Mouse (Mus musculus): ENCODE measurements around the gene Rnf220. TPM values are rescaled to one million over a fixed set of nuclear protein-coding genes. Genes with fewer than 3 reads are reported as not detected.

Rnf220 gene
- polyA plus RNA-seq, 1 experiment from 2014 or later = 55.5 TPM

- Histone ChIP-seq H3K27me3 (ENCODE audit: control insufficient read depth, insufficient read depth, low read length) (peaks cover 62% of the 10 kb centered on the region), H3K4me3 (ENCODE audit: low read depth, low read length) (peak overlapping the region; percentile 56), H3K4me2 (replicated peaks; ENCODE audit: low read depth, low read length) (peak overlapping the region; percentile 73), H3K9ac (ENCODE audit: low read depth, low read length) (peak overlapping the region; percentile 80), H3K9me3 (ENCODE audit: control insufficient read depth, low read length) (no peaks in the 10 kb centered on the region), H3K36me3 (ENCODE audit: control insufficient read depth, insufficient read depth, low read length) (no peaks in the 10 kb centered on the region), H3K4me1 (replicated peaks; ENCODE audit: control insufficient read depth, insufficient read depth, low read length) (peaks cover 16% of the 10 kb centered on the region), H3K27ac (ENCODE audit: low read depth, low read length) (peak overlapping the region; percentile 84)
- ATAC-seq (ENCODE audit: low FRiP score) (no peak), DNase-seq (ENCODE audit: low spot score) (peak; percentile 70)
- WGBS = under 1% methylated on average over 68 of the region's 71 CpGs
Observed at GRCm38 (mm10) chr4:117493905-117494851, 2.7 kb downstream of the Rnf220 start.

- no peak overlapping the region for H3K27ac ChIP-seq (ENCODE audit: low read depth, low read length)
- 5% methylated on average over 17 of the region's 17 CpGs for WGBS
- peak overlapping the region; percentile 56 for H3K4me3 ChIP-seq (ENCODE audit: low read depth, low read length)
Observed at GRCm38 (mm10) chr4:117493161-117493568, 3.7 kb downstream of the Rnf220 start.

GRCm38 (mm10) chr4:117491840-117492239, 5.0 kb downstream of the Rnf220 start:
- Histone ChIP-seq H3K4me3 (ENCODE audit: low read depth, low read length) (no peak overlapping the region), H3K9me3 (ENCODE audit: control insufficient read depth, low read length) (no peaks in the 10 kb centered on the region), H3K4me2 (replicated peaks; ENCODE audit: low read depth, low read length) (0 out of 2 replicates have a peak overlapping the region, but pooled peaks have one; percentile 9), H3K9ac (ENCODE audit: low read depth, low read length) (no peak overlapping the region), H3K36me3 (ENCODE audit: control insufficient read depth, insufficient read depth, low read length) (no peaks in the 10 kb centered on the region), H3K4me1 (replicated peaks; ENCODE audit: control insufficient read depth, insufficient read depth, low read length) (peaks cover 16% of the 10 kb centered on the region), H3K27me3 (ENCODE audit: control insufficient read depth, insufficient read depth, low read length) (peaks cover 72% of the 10 kb centered on the region), H3K27ac (ENCODE audit: low read depth, low read length) (no peak overlapping the region)
- ATAC-seq (ENCODE audit: low FRiP score) = no peak
- 62% methylated on average over 6 of the region's 6 CpGs for WGBS
- DNase-seq (ENCODE audit: low spot score) = peak; percentile 28

More at GRCm38 (mm10) chr4:117493161-117493568, 3.7 kb downstream of the Rnf220 start:
- Histone ChIP-seq H3K9ac (ENCODE audit: low read depth, low read length) (peak overlapping the region; percentile 80; the same call in 1 of the 2 replicates), H3K27me3 (ENCODE audit: control insufficient read depth, insufficient read depth, low read length) (peaks cover 65% of the 10 kb centered on the region), H3K36me3 (ENCODE audit: control insufficient read depth, insufficient read depth, low read length) (no peaks in the 10 kb centered on the region), H3K9me3 (ENCODE audit: control insufficient read depth, low read length) (no peaks in the 10 kb centered on the region), H3K4me2 (replicated peaks; ENCODE audit: low read depth, low read length) (peak overlapping the region; percentile 73), H3K4me1 (replicated peaks; ENCODE audit: control insufficient read depth, insufficient read depth, low read length) (peaks cover 16% of the 10 kb centered on the region)
- DNase-seq (ENCODE audit: low spot score) (peak; percentile 66), ATAC-seq (ENCODE audit: low FRiP score) (no peak)

GRCm38 (mm10) chr4:117489975-117490374, 6.9 kb downstream of the Rnf220 start:
- no peak for DNase-seq (ENCODE audit: low spot score)
- 88% methylated on average over 14 of the region's 14 CpGs for WGBS
- Histone ChIP-seq H3K9ac (ENCODE audit: low read depth, low read length) (no peak overlapping the region), H3K9me3 (ENCODE audit: control insufficient read depth, low read length) (no peaks in the 10 kb centered on the region), H3K4me1 (replicated peaks; ENCODE audit: control insufficient read depth, insufficient read depth, low read length) (peaks cover 8% of the 10 kb centered on the region), H3K27ac (ENCODE audit: low read depth, low read length) (no peak overlapping the region), H3K36me3 (ENCODE audit: control insufficient read depth, insufficient read depth, low read length) (no peaks in the 10 kb centered on the region), H3K4me2 (replicated peaks; ENCODE audit: low read depth, low read length) (no peak overlapping the region), H3K27me3 (ENCODE audit: control insufficient read depth, insufficient read depth, low read length) (peaks cover 73% of the 10 kb centered on the region), H3K4me3 (ENCODE audit: low read depth, low read length) (no peak overlapping the region)
- ATAC-seq (ENCODE audit: low FRiP score) = no peak

- peaks cover 7% of the 10 kb centered on the region for H3K4me1 ChIP-seq (replicated peaks; ENCODE audit: control insufficient read depth, insufficient read depth, low read length)
- 94% methylated on average over 9 of the region's 9 CpGs for WGBS
- no peak overlapping the region for H3K27ac ChIP-seq (ENCODE audit: low read depth, low read length)
- no peak overlapping the region for H3K4me2 ChIP-seq (replicated peaks; ENCODE audit: low read depth, low read length)
- ATAC-seq (ENCODE audit: low FRiP score) (no peak), DNase-seq (ENCODE audit: low spot score) (no peak)
- H3K36me3 ChIP-seq (ENCODE audit: control insufficient read depth, insufficient read depth, low read length) = no peaks in the 10 kb centered on the region
- no peak overlapping the region for H3K9ac ChIP-seq (ENCODE audit: low read depth, low read length)
- H3K4me3 ChIP-seq (ENCODE audit: low read depth, low read length) = no peak overlapping the region
- no peaks in the 10 kb centered on the region for H3K9me3 ChIP-seq (ENCODE audit: control insufficient read depth, low read length)
- peaks cover 73% of the 10 kb centered on the region for H3K27me3 ChIP-seq (ENCODE audit: control insufficient read depth, insufficient read depth, low read length)
Observed at GRCm38 (mm10) chr4:117489566-117489965, 7.3 kb downstream of the Rnf220 start.

- H3K27ac ChIP-seq (ENCODE audit: low read depth, low read length) = no peak overlapping the region
- H3K27me3 ChIP-seq (ENCODE audit: control insufficient read depth, insufficient read depth, low read length) = peaks cover 70% of the 10 kb centered on the region
- H3K4me2 ChIP-seq (replicated peaks; ENCODE audit: low read depth, low read length) = no peak overlapping the region
- H3K9me3 ChIP-seq (ENCODE audit: control insufficient read depth, low read length) = no peaks in the 10 kb centered on the region
- no peaks in the 10 kb centered on the region for H3K36me3 ChIP-seq (ENCODE audit: control insufficient read depth, insufficient read depth, low read length)
- H3K9ac ChIP-seq (ENCODE audit: low read depth, low read length) = no peak overlapping the region
- H3K4me3 ChIP-seq (ENCODE audit: low read depth, low read length) = no peak overlapping the region
- no peak for DNase-seq (ENCODE audit: low spot score)
- 0 out of 2 replicates have a peak, but pooled peaks cover 3% of the 10 kb centered on the region for H3K4me1 ChIP-seq (replicated peaks; ENCODE audit: control insufficient read depth, insufficient read depth, low read length)
- 62% methylated on average over 6 of the region's 6 CpGs for WGBS
- no peak for ATAC-seq (ENCODE audit: low FRiP score)
Observed at GRCm38 (mm10) chr4:117487471-117487870, 9.4 kb downstream of the Rnf220 start.

GRCm38 (mm10) chr4:117486188-117486587, 10.7 kb downstream of the Rnf220 start:
- Histone ChIP-seq H3K4me3 (ENCODE audit: low read depth, low read length) (no peak overlapping the region), H3K4me2 (replicated peaks; ENCODE audit: low read depth, low read length) (no peak overlapping the region), H3K27ac (ENCODE audit: low read depth, low read length) (no peak overlapping the region), H3K9me3 (ENCODE audit: control insufficient read depth, low read length) (no peaks in the 10 kb centered on the region), H3K4me1 (replicated peaks; ENCODE audit: control insufficient read depth, insufficient read depth, low read length) (0 out of 2 replicates have a peak, but pooled peaks cover 3% of the 10 kb centered on the region), H3K36me3 (ENCODE audit: control insufficient read depth, insufficient read depth, low read length) (no peaks in the 10 kb centered on the region), H3K27me3 (ENCODE audit: control insufficient read depth, insufficient read depth, low read length) (peaks cover 69% of the 10 kb centered on the region), H3K9ac (ENCODE audit: low read depth, low read length) (no peak overlapping the region)
- no peak for DNase-seq (ENCODE audit: low spot score)
- 89% methylated on average over 7 of the region's 7 CpGs for WGBS
- no peak for ATAC-seq (ENCODE audit: low FRiP score)

GRCm38 (mm10) chr4:117485045-117485780, 11.6 kb downstream of the Rnf220 start:
- H3K36me3 ChIP-seq (ENCODE audit: control insufficient read depth, insufficient read depth, low read length) = no peaks in the 10 kb centered on the region
- H3K4me2 ChIP-seq (replicated peaks; ENCODE audit: low read depth, low read length) = peak overlapping the region; percentile 84
- H3K27me3 ChIP-seq (ENCODE audit: control insufficient read depth, insufficient read depth, low read length) = peaks cover 63% of the 10 kb centered on the region
- DNase-seq (ENCODE audit: low spot score) = no peak
- no peak; the same call in 1 of the 2 replicates for ATAC-seq (ENCODE audit: low FRiP score)
- H3K4me3 ChIP-seq (ENCODE audit: low read depth, low read length) = peak overlapping the region; percentile 32; the same call in 1 of the 2 replicates
- peaks cover 10% of the 10 kb centered on the region; the same call in 1 of the 2 replicates for H3K4me1 ChIP-seq (replicated peaks; ENCODE audit: control insufficient read depth, insufficient read depth, low read length)
- 25% methylated on average over 13 of the region's 13 CpGs for WGBS
- H3K9me3 ChIP-seq (ENCODE audit: control insufficient read depth, low read length) = no peaks in the 10 kb centered on the region
- H3K9ac ChIP-seq (ENCODE audit: low read depth, low read length) = 0 out of 2 replicates have a peak overlapping the region, but pooled peaks have one; percentile 11
- H3K27ac ChIP-seq (ENCODE audit: low read depth, low read length) = peak overlapping the region; percentile 69

Data from hindbrain, embryonic 11.5 days (tissue).